Mouse (Mus musculus): ENCODE results near the gene Lamtor2. TPM values are rescaled to one million over a fixed set of nuclear protein-coding genes. Genes with fewer than 3 reads are reported as not detected.
A peak's percentile ranks its signal among the peaks of the same experiment; 100 is the strongest.

Gene Lamtor2
- polyA plus RNA-seq, 1 experiment: 104 TPM

DNA sequence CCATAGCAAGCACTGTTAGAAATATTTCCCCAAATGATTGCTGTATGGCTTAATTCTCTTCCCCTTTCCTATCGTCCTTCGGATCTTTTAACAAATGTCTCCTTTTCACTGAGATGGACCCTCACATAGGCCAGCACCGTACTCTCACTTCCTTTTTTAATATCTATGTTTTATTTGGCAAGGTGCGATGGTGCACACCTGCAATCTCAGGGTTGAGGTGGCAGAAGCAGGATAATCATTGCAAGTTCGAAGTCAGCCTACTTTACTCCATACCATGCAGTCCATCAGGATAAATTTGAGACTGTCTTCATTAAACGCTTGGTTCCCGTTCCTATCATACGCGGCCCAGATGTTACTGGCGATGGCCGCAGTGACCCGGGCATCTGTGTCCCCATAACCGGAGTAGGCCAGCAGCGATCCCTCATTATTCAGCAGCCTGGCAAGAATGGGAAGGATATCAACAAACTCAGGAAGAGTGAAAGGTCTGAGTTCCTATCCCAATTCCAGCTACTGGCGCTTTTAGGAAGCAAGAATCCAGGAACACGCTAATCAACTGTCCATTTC, 710 bp downstream of the Lamtor2 start:
- WGBS: 5% methylated on average over 16 of the region's 16 CpGs
- Histone ChIP-seq H3K4me1 (ENCODE audit: control insufficient read depth, insufficient read depth, insufficient read length) (0 out of 2 replicates have a peak, but pooled peaks cover 4% of the 10 kb centered on the region), H3K27ac (ENCODE audit: insufficient read depth, low read length) (peak overlapping the region; percentile 76), H3K27me3 (ENCODE audit: control insufficient read depth, insufficient read depth, low read length) (no peaks in the 10 kb centered on the region), H3K36me3 (ENCODE audit: control insufficient read depth, insufficient read depth, low read length) (peaks cover 5% of the 10 kb centered on the region; the same call in 1 of the 2 replicates), H3K4me3 (ENCODE audit: extremely low read depth, insufficient read depth, insufficient read length) (peak overlapping the region; percentile 89)
- no peak for DNase-seq (ENCODE audit: low read depth in 1 of 2, low spot score in 2 of 2)
- TF ChIP-seq CTCF (IDR thresholded peaks at IDR 0.05; ENCODE audit: extremely low read depth, insufficient read depth, insufficient read length, insufficient replicate concordance): no peak

DNA sequence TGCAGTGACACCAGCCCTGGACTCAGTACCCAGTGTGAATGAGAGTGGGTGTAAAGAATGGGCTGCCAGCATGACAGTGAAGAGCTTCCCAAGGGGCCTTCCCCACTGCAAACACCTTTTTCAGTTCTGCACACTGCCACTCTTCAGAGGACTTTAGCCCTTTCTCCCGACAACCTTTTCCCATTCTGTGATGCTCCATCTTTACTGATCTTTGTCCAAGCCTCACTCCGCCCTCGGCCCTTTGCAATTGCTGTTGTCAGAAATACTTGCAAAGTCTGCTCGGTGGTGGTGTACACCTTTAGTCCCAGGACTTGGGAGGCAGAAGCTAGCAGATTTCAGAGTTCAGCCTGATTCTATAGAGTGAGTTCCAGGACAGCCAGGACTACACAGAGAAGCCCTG, 1.3 kb downstream of the Lamtor2 start:
- TF ChIP-seq CTCF (IDR thresholded peaks at IDR 0.05; ENCODE audit: extremely low read depth, insufficient read depth, insufficient read length, insufficient replicate concordance) (no peak), POLR2A (IDR thresholded peaks at IDR 0.05; ENCODE audit: low read depth, low read length) (no peak)
- WGBS: 80% methylated on average over 4 of the region's 4 CpGs
- Histone ChIP-seq H3K4me3 (ENCODE audit: extremely low read depth, insufficient read depth, insufficient read length) (no peak overlapping the region), H3K4me1 (ENCODE audit: control insufficient read depth, insufficient read depth, insufficient read length) (0 out of 2 replicates have a peak, but pooled peaks cover 4% of the 10 kb centered on the region), H3K27me3 (ENCODE audit: control insufficient read depth, insufficient read depth, low read length) (no peaks in the 10 kb centered on the region), H3K36me3 (ENCODE audit: control insufficient read depth, insufficient read depth, low read length) (peaks cover 3% of the 10 kb centered on the region; the same call in 1 of the 2 replicates), H3K27ac (ENCODE audit: insufficient read depth, low read length) (no peak overlapping the region)
- no peak for DNase-seq (ENCODE audit: low read depth in 1 of 2, low spot score in 2 of 2)

GRCm38 (mm10) chr3:88548180-88548917, 4.5 kb downstream of the Lamtor2 start, which contains the start of gene Rab25:
Rab25 (minus strand) TSS chr3:88548300.
- H3K4me1 ChIP-seq (ENCODE audit: control insufficient read depth, insufficient read depth, insufficient read length): peaks cover 21% of the 10 kb centered on the region
- no peaks in the 10 kb centered on the region for H3K27me3 ChIP-seq (ENCODE audit: control insufficient read depth, insufficient read depth, low read length)
- no peak within 1 kb of the TSS for H3K4me3 ChIP-seq (ENCODE audit: extremely low read depth, insufficient read depth, insufficient read length)
- no peak within 1 kb of the TSS for H3K27ac ChIP-seq (ENCODE audit: insufficient read depth, low read length)
- 92% methylated on average over 18 of the region's 18 CpGs for WGBS
- DNase-seq (ENCODE audit: low read depth in 1 of 2, low spot score in 2 of 2): no peak
- TF ChIP-seq CTCF (IDR thresholded peaks at IDR 0.05; ENCODE audit: extremely low read depth, insufficient read depth, insufficient read length, insufficient replicate concordance) (no peak), POLR2A (IDR thresholded peaks at IDR 0.05; ENCODE audit: low read depth, low read length) (no peak)
- peaks cover 2% of the 10 kb centered on the region; the same call in 1 of the 2 replicates for H3K36me3 ChIP-seq (ENCODE audit: control insufficient read depth, insufficient read depth, low read length)

GRCm38 (mm10) chr3:88546674-88547418, 6.0 kb downstream of the Lamtor2 start:
- 83% methylated on average over 6 of the region's 6 CpGs for WGBS
- Histone ChIP-seq H3K4me1 (ENCODE audit: control insufficient read depth, insufficient read depth, insufficient read length) (peaks cover 21% of the 10 kb centered on the region), H3K27ac (ENCODE audit: insufficient read depth, low read length) (no peak overlapping the region), H3K4me3 (ENCODE audit: extremely low read depth, insufficient read depth, insufficient read length) (no peak overlapping the region), H3K27me3 (ENCODE audit: control insufficient read depth, insufficient read depth, low read length) (no peaks in the 10 kb centered on the region), H3K36me3 (ENCODE audit: control insufficient read depth, insufficient read depth, low read length) (peaks cover 2% of the 10 kb centered on the region; the same call in 1 of the 2 replicates)
- TF ChIP-seq POLR2A (IDR thresholded peaks at IDR 0.05; ENCODE audit: low read depth, low read length) (no peak), CTCF (IDR thresholded peaks at IDR 0.05; ENCODE audit: extremely low read depth, insufficient read depth, insufficient read length, insufficient replicate concordance) (no peak)
- no peak for DNase-seq (ENCODE audit: low read depth in 1 of 2, low spot score in 2 of 2)

GRCm38 (mm10) chr3:88544955-88545591, 7.8 kb downstream of the Lamtor2 start:
- Histone ChIP-seq H3K4me3 (ENCODE audit: extremely low read depth, insufficient read depth, insufficient read length) (no peak overlapping the region), H3K27me3 (ENCODE audit: control insufficient read depth, insufficient read depth, low read length) (no peaks in the 10 kb centered on the region), H3K36me3 (ENCODE audit: control insufficient read depth, insufficient read depth, low read length) (peaks cover 2% of the 10 kb centered on the region; the same call in 1 of the 2 replicates), H3K27ac (ENCODE audit: insufficient read depth, low read length) (0 out of 2 replicates have a peak overlapping the region, but pooled peaks have one; percentile 15), H3K4me1 (ENCODE audit: control insufficient read depth, insufficient read depth, insufficient read length) (peaks cover 17% of the 10 kb centered on the region)
- TF ChIP-seq CTCF (IDR thresholded peaks at IDR 0.05; ENCODE audit: extremely low read depth, insufficient read depth, insufficient read length, insufficient replicate concordance) (no peak), POLR2A (IDR thresholded peaks at IDR 0.05; ENCODE audit: low read depth, low read length) (no peak)
- WGBS: 47% methylated on average over 20 of the region's 20 CpGs
- DNase-seq (ENCODE audit: low read depth in 1 of 2, low spot score in 2 of 2): peak; percentile 32 to 44

GRCm38 (mm10) chr3:88544514-88544913, 8.4 kb downstream of the Lamtor2 start:
- H3K4me1 ChIP-seq (ENCODE audit: control insufficient read depth, insufficient read depth, insufficient read length): peaks cover 17% of the 10 kb centered on the region
- H3K36me3 ChIP-seq (ENCODE audit: control insufficient read depth, insufficient read depth, low read length): peaks cover 2% of the 10 kb centered on the region; the same call in 1 of the 2 replicates
- no peak for DNase-seq (ENCODE audit: low read depth in 1 of 2, low spot score in 2 of 2)
- H3K4me3 ChIP-seq (ENCODE audit: extremely low read depth, insufficient read depth, insufficient read length): no peak overlapping the region
- H3K27me3 ChIP-seq (ENCODE audit: control insufficient read depth, insufficient read depth, low read length): no peaks in the 10 kb centered on the region
- H3K27ac ChIP-seq (ENCODE audit: insufficient read depth, low read length): no peak overlapping the region
- WGBS: 71% methylated on average over 5 of the region's 5 CpGs
- no peak for TF ChIP-seq POLR2A (IDR thresholded peaks at IDR 0.05; ENCODE audit: low read depth, low read length)
- no peak for TF ChIP-seq CTCF (IDR thresholded peaks at IDR 0.05; ENCODE audit: extremely low read depth, insufficient read depth, insufficient read length, insufficient replicate concordance)

Measured in spleen, adult 2 months (tissue).